Mouse (Mus musculus) urinary bladder, postnatal 14 days (tissue): ENCODE data around the gene Nudcd2.
"Not testable (repeated sequence)": the region's sequence is repeated elsewhere in the genome, so short reads cannot be mapped to it uniquely, and the experiment has no call there.

Experiments
- DNase-seq: peaks from one replicate; pipeline ENCODE4 v3.0.0; 2021; ENCODE audit warnings: low spot score

The Nudcd2 gene

GRCm38 (mm10) chr11:40733339-40734174 is at the start of gene Nudcd2, which contains the start of gene Hmmr:
Gene Nudcd2, plus strand, starts transcription at chr11:40733667.
Gene Hmmr, minus strand, starts transcription at chr11:40733422.
- DNase-seq, result peak; percentile 91

GRCm38 (mm10) chr11:40690444-40691127 is 42.9 kb upstream of the Nudcd2 start:
- DNase-seq, result no peak

GRCm38 (mm10) chr11:40692101-40692509 is 41.4 kb upstream of the Nudcd2 start:
- DNase-seq, result no peak

GRCm38 (mm10) chr11:40692511-40693365 is 40.7 kb upstream of the Nudcd2 start:
- peak; percentile 95 for DNase-seq

GRCm38 (mm10) chr11:40693366-40693951 is 40.0 kb upstream of the Nudcd2 start:
- peak; percentile 71 for DNase-seq

- DNase-seq, result peak; percentile 61
Observed at GRCm38 (mm10) chr11:40694311-40695087, 39.0 kb upstream of the Nudcd2 start.

- no peak for DNase-seq
Observed at GRCm38 (mm10) chr11:40695103-40695502, 38.4 kb upstream of the Nudcd2 start, which contains the start of gene Mat2b. Gene Mat2b, minus strand, starts transcription at chr11:40695203.

- DNase-seq, result not testable (repeated sequence)
Observed at GRCm38 (mm10) chr11:40709899-40710298, 23.6 kb upstream of the Nudcd2 start.

GRCm38 (mm10) chr11:40713858-40714257 is 19.6 kb upstream of the Nudcd2 start:
- DNase-seq, result peak; percentile 34

GRCm38 (mm10) chr11:40715524-40715923 is 17.9 kb upstream of the Nudcd2 start:
- DNase-seq, result no peak

GRCm38 (mm10) chr11:40718324-40718723 is 15.1 kb upstream of the Nudcd2 start:
- no peak for DNase-seq

- no peak for DNase-seq
Observed at GRCm38 (mm10) chr11:40732997-40733338, 499 bp upstream of the Nudcd2 start.

- DNase-seq, result no peak
Observed at GRCm38 (mm10) chr11:40734251-40734752, 835 bp downstream of the Nudcd2 start.

GRCm38 (mm10) chr11:40737369-40737768 is 3.9 kb downstream of the Nudcd2 start:
- DNase-seq, result no peak

- DNase-seq, result no peak
Observed at GRCm38 (mm10) chr11:40741605-40742262, 8.3 kb downstream of the Nudcd2 start.

GRCm38 (mm10) chr11:40744348-40744747 is 10.9 kb downstream of the Nudcd2 start:
- no peak for DNase-seq

- DNase-seq, result no peak
Observed at GRCm38 (mm10) chr11:40746361-40746760, 12.9 kb downstream of the Nudcd2 start.

GRCm38 (mm10) chr11:40747716-40748115 is 14.2 kb downstream of the Nudcd2 start:
- DNase-seq, result no peak

GRCm38 (mm10) chr11:40753836-40754235 is 20.4 kb downstream of the Nudcd2 start:
- no peak for DNase-seq

- DNase-seq, result no peak
Observed at GRCm38 (mm10) chr11:40754664-40755107, 21.2 kb downstream of the Nudcd2 start.
